Mouse (Mus musculus) limb, embryonic 11.5 days (tissue): ENCODE data around the gene Eme2. TPM values are rescaled to one million over a fixed set of nuclear protein-coding genes. Genes with fewer than 3 reads are reported as not detected.

Experiments
- ATAC-seq: fragments of 200-750 bp; cut with Nextera tagmentation; 2 replicates; pipeline ENCODE4 v1.8.0; 2017; ENCODE audit warnings: low read depth; ENCODE audit not compliant: insufficient number of reproducible peaks, low FRiP score, low TSS enrichment
- DNase-seq: peaks from one replicate; pipeline ENCODE4 v3.0.0-alpha.2; 2015; ENCODE audit warnings: low spot score
- H3K27ac ChIP-seq: fragments of 300-500 bp; sonication (generic); replicated peaks from 2 replicates; pipeline ENCODE4 v1.5.1; 2014; ENCODE audit warnings: low read depth, mild to moderate bottlenecking, low read length
- H3K27me3 ChIP-seq: fragments of 300-500 bp; sonication (generic); 2 replicates; pipeline ENCODE4 v1.6.1; 2014; ENCODE audit warnings: mild to moderate bottlenecking, low read length, mixed read lengths; ENCODE audit not compliant: control insufficient read depth, insufficient read depth
- H3K36me3 ChIP-seq: fragments of 300-500 bp; sonication (generic); 2 replicates; pipeline ENCODE4 v1.6.1; 2014; ENCODE audit warnings: mild to moderate bottlenecking, low read length, moderate library complexity, mixed read lengths; ENCODE audit not compliant: control insufficient read depth, insufficient read depth
- H3K4me1 ChIP-seq: fragments of 300-500 bp; sonication (generic); 2 replicates; pipeline ENCODE4 v1.6.1; 2014; ENCODE audit warnings: low read length, mixed read lengths; ENCODE audit not compliant: control insufficient read depth, insufficient read depth
- H3K4me2 ChIP-seq: fragments of 300-500 bp; sonication (generic); 2 replicates; pipeline ENCODE4 v1.6.1; 2014; ENCODE audit warnings: low read depth, mild to moderate bottlenecking, moderate library complexity; ENCODE audit not compliant: severe bottlenecking
- H3K4me3 ChIP-seq: fragments of 300-500 bp; sonication (generic); 2 replicates; pipeline ENCODE4 v1.5.1; 2014; ENCODE audit warnings: low read depth, low read length
- H3K9ac ChIP-seq: fragments of 300-500 bp; sonication (generic); 2 replicates; pipeline ENCODE4 v1.6.1; 2014; ENCODE audit warnings: mild to moderate bottlenecking, low read length
- H3K9me3 ChIP-seq: fragments of 300-500 bp; sonication (generic); 2 replicates; pipeline ENCODE4 v1.6.1; 2016; ENCODE audit warnings: low read length; ENCODE audit not compliant: control insufficient read depth
- WGBS: fragments of 180-500 bp; shearing (Covaris S2); extraction: QIAGEN DNeasy Blood & Tissue Kit; methylation state at CpG from one replicate; pipeline ENCODE4 v1.1.7; 2014; 5-methylcytosine and 5-hydroxymethylcytosine counted together
- polyA plus RNA-seq: library from polyadenylated mRNA; unstranded; fragments of >200 nt; fragmentation: Nextera tagmentation; extraction: Ambion mirVana; gene quantifications from 2 replicates; pipeline ENCODE4 v1.2.1, GENCODE M21; 2014

Gene Eme2
- polyA plus RNA-seq, 1 experiment from 2014 or later = 20.8 TPM

- Histone ChIP-seq H3K27me3 (0 out of 2 replicates have a peak, but pooled peaks cover 6% of the 10 kb centered on the region), H3K36me3 (no peaks in the 10 kb centered on the region), H3K4me1 (peaks cover 3% of the 10 kb centered on the region; the same call in 1 of the 2 replicates), H3K9me3 (no peaks in the 10 kb centered on the region), H3K4me2 (peak overlapping the region; percentile 87; the same call in 1 of the 2 replicates), H3K4me3 (no peak overlapping the region), H3K27ac (no peak overlapping the region), H3K9ac (no peak overlapping the region)
- ATAC-seq (no peak), DNase-seq (no peak)
Observed at GRCm38 (mm10) chr17:24848600-24849031, 46.3 kb downstream of the Eme2 start.

- Histone ChIP-seq H3K4me1 (peaks cover 3% of the 10 kb centered on the region; the same call in 1 of the 2 replicates), H3K36me3 (no peaks in the 10 kb centered on the region), H3K27me3 (0 out of 2 replicates have a peak, but pooled peaks cover 6% of the 10 kb centered on the region), H3K4me3 (no peak overlapping the region), H3K27ac (no peak overlapping the region), H3K9ac (no peak overlapping the region), H3K9me3 (no peaks in the 10 kb centered on the region), H3K4me2 (no peak overlapping the region)
- ATAC-seq = no peak
- no peak for DNase-seq
- 98% methylated on average over 1 of the region's 1 CpGs for WGBS
Observed at GRCm38 (mm10) chr17:24847386-24847785, 47.5 kb downstream of the Eme2 start.

- no peak overlapping the region for H3K4me2 ChIP-seq
- DNase-seq = no peak
Observed at GRCm38 (mm10) chr17:24844525-24844924, 50.4 kb downstream of the Eme2 start.

GRCm38 (mm10) chr17:24842631-24843030 lies 52.3 kb downstream of the Eme2 start:
- H3K4me3 ChIP-seq = no peak overlapping the region
- no peaks in the 10 kb centered on the region for H3K36me3 ChIP-seq
- H3K27me3 ChIP-seq = no peaks in the 10 kb centered on the region
- H3K4me1 ChIP-seq = no peaks in the 10 kb centered on the region
- DNase-seq = no peak
- H3K27ac ChIP-seq = no peak overlapping the region
- H3K4me2 ChIP-seq = no peak overlapping the region
- ATAC-seq = no peak
- 61% methylated on average over 2 of the region's 2 CpGs for WGBS
- no peak overlapping the region for H3K9ac ChIP-seq
- no peaks in the 10 kb centered on the region for H3K9me3 ChIP-seq

More at GRCm38 (mm10) chr17:24844525-24844924, 50.4 kb downstream of the Eme2 start:
- Histone ChIP-seq H3K27ac (no peak overlapping the region), H3K9ac (no peak overlapping the region), H3K9me3 (no peaks in the 10 kb centered on the region), H3K4me3 (no peak overlapping the region), H3K4me1 (peaks cover 3% of the 10 kb centered on the region; the same call in 1 of the 2 replicates), H3K36me3 (no peaks in the 10 kb centered on the region), H3K27me3 (no peaks in the 10 kb centered on the region)
- WGBS = 32% methylated on average over 9 of the region's 9 CpGs
- no peak for ATAC-seq

DNA sequence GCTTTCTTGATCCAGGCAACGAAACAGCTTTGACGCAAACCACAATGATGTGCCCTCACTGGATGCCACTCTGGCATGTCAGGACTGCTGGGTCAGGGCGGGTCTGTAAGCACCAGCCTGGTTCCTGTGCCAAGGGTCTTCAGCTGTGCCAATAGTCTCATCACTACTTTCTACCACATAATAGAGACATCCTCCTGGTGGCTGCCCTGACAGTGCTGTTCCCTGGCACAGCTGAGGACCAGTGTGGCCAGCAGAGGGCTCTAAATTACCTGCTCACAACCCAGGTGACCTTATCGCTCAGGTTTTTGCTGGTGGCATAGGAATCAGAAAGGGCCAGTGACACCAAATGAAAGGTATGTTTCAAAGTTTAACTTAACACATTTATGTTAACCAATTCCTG lies 53.8 kb downstream of the Eme2 start:
- Histone ChIP-seq H3K4me2 (no peak overlapping the region), H3K4me1 (no peaks in the 10 kb centered on the region), H3K27ac (no peak overlapping the region), H3K9ac (no peak overlapping the region), H3K27me3 (no peaks in the 10 kb centered on the region), H3K9me3 (no peaks in the 10 kb centered on the region), H3K4me3 (no peak overlapping the region), H3K36me3 (no peaks in the 10 kb centered on the region)
- 50% methylated on average over 4 of the region's 4 CpGs for WGBS
- DNase-seq (no peak), ATAC-seq (no peak)

DNA sequence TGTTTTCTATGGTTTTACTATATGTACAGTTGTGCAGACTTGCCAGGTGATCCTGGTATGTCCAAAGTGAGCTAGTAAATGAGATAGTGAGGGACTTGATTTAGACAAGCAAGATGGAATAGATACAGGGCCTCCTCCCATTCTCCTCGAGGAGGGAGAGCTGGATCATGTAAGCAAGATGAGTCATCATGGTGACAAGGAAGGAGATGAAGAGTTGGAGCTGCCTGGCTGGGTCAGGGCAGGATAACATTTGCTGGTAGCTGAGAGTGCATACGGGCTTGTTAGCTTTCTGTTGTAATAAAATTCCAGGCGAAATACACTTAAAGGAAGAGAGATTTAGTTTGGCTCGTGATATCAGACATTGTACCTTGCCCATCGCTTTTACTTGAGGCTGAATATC lies 54.5 kb downstream of the Eme2 start:
- H3K9me3 ChIP-seq = no peaks in the 10 kb centered on the region
- no peak overlapping the region for H3K4me3 ChIP-seq
- DNase-seq (no peak), ATAC-seq (no peak)
- H3K4me1 ChIP-seq = no peaks in the 10 kb centered on the region
- 63% methylated on average over 5 of the region's 5 CpGs for WGBS
- H3K27ac ChIP-seq = no peak overlapping the region
- H3K9ac ChIP-seq = no peak overlapping the region
- no peak overlapping the region for H3K4me2 ChIP-seq
- no peaks in the 10 kb centered on the region for H3K27me3 ChIP-seq
- no peaks in the 10 kb centered on the region for H3K36me3 ChIP-seq

DNA sequence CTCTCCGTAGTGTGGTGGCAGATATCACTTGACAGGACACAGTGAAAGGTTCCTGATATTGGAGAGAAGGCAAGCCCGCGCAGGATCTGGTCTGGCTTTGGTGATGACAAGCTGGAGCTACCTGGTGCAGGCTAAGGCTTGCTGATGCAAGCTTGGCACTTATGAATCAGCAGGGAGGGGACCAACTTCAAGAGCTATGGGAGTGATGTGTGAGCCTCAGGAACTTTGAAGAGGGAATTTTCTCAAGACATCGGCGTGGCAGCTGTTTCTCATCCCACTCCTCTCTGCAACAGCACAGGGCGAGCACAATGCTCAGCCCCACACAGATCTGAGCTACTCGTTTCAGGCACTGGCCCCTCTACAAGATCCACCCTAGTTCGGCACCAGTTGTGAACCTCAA lies 55.0 kb downstream of the Eme2 start, which contains the start of gene Hagh:
TSS of gene Hagh (plus strand) at position 302 of the 400 bp plus-strand sequence.
- 65% methylated on average over 8 of the region's 8 CpGs for WGBS
- H3K4me1 ChIP-seq = no peaks in the 10 kb centered on the region
- no peaks in the 10 kb centered on the region for H3K9me3 ChIP-seq
- DNase-seq (no peak), ATAC-seq (no peak)
- no peaks in the 10 kb centered on the region for H3K36me3 ChIP-seq
- H3K27ac ChIP-seq = no peak within 1 kb of the TSS
- H3K4me2 ChIP-seq = no peak within 1 kb of the TSS
- H3K9ac ChIP-seq = no peak within 1 kb of the TSS
- no peaks in the 10 kb centered on the region for H3K27me3 ChIP-seq
- H3K4me3 ChIP-seq = no peak within 1 kb of the TSS

Other genes with a start within 250 kb of the Eme2 start
- 59.3 and 60.4 TPM in 2 replicates for gene Slc9a3r2, start 244.8 kb downstream of the Eme2 start, polyA plus RNA-seq
- 0.31 and 0.54 TPM in 2 replicates for gene Npw, start 236.6 kb downstream of the Eme2 start, polyA plus RNA-seq
- gene Zfp598, start 225.4 kb downstream of the Eme2 start, polyA plus RNA-seq = 36.3 and 42.0 TPM in 2 replicates
- gene Syngr3, start 205.1 kb downstream of the Eme2 start, polyA plus RNA-seq = 6.6 and 6.9 TPM in 2 replicates
- 53.0 and 63.3 TPM in 2 replicates for gene Gfer, start 198.9 kb downstream of the Eme2 start, polyA plus RNA-seq
- gene Noxo1, start 198.9 kb downstream of the Eme2 start, polyA plus RNA-seq = 1.5 and 1.7 TPM in 2 replicates
- gene Tbl3, start 187.4 kb downstream of the Eme2 start, polyA plus RNA-seq = 120 and 121 TPM in 2 replicates
- gene Rnf151, start 177.0 kb downstream of the Eme2 start, polyA plus RNA-seq = 0.16 TPM in 1 of 2 replicates, not detected in the other
- gene Rps2, start 177.0 kb downstream of the Eme2 start, polyA plus RNA-seq = 1,548 and 1,633 TPM in 2 replicates
- 211 and 216 TPM in 2 replicates for gene Ndufb10, start 170.6 kb downstream of the Eme2 start, polyA plus RNA-seq
- gene Rpl3l, start 167.3 kb downstream of the Eme2 start, polyA plus RNA-seq = not detected in 2 replicates
- 24.9 and 27.0 TPM in 2 replicates for gene Msrb1, start 158.4 kb downstream of the Eme2 start, polyA plus RNA-seq
- 3.1 and 3.4 TPM in 2 replicates for gene Hs3st6, start 142.1 kb downstream of the Eme2 start, polyA plus RNA-seq
- gene Meiob, start 90.8 kb downstream of the Eme2 start, polyA plus RNA-seq = not detected in 2 replicates
- gene Hagh, start 54.9 kb downstream of the Eme2 start, polyA plus RNA-seq = 27.2 and 28.8 TPM in 2 replicates
- 16.6 and 18.5 TPM in 2 replicates for gene Fahd1, start 44.7 kb downstream of the Eme2 start, polyA plus RNA-seq
- gene Igfals, start 29.1 kb downstream of the Eme2 start, polyA plus RNA-seq = 0.24 and 0.47 TPM in 2 replicates
- gene Nubp2, start 8.7 kb downstream of the Eme2 start, polyA plus RNA-seq = 65.1 and 66.0 TPM in 2 replicates
- gene Spsb3, start 8.4 kb downstream of the Eme2 start, polyA plus RNA-seq = 36.8 and 42.1 TPM in 2 replicates
- 82.3 and 84.8 TPM in 2 replicates for gene Mrps34, start within 50 bp of the Eme2 start, polyA plus RNA-seq
- 51.5 and 53.0 TPM in 2 replicates for gene Nme3, start 1.4 kb upstream of the Eme2 start, polyA plus RNA-seq
- 31.0 and 32.0 TPM in 2 replicates for gene Mapk8ip3, start 41.9 kb upstream of the Eme2 start, polyA plus RNA-seq
- 201 and 259 TPM in 2 replicates for gene Jpt2, start 65.6 kb upstream of the Eme2 start, polyA plus RNA-seq
- 13.0 and 14.6 TPM in 2 replicates for gene Cramp1l, start 120.7 kb upstream of the Eme2 start, polyA plus RNA-seq
- 21.0 and 24.0 TPM in 2 replicates for gene Ift140, start 121.0 kb upstream of the Eme2 start, polyA plus RNA-seq
- 9.7 and 10.8 TPM in 2 replicates for gene Tmem204, start 188.5 kb upstream of the Eme2 start, polyA plus RNA-seq
- gene Telo2, start 220.9 kb upstream of the Eme2 start, polyA plus RNA-seq = 28.8 and 35.8 TPM in 2 replicates
- gene Ptx4, start 225.7 kb upstream of the Eme2 start, polyA plus RNA-seq = 0.17 TPM in 1 of 2 replicates, not detected in the other
- gene Clcn7, start 238.3 kb upstream of the Eme2 start, polyA plus RNA-seq = 20.6 and 21.0 TPM in 2 replicates